Mouse (Mus musculus) forebrain, embryonic 15.5 days (tissue): ENCODE measurements around the gene Pias4. TPM values are rescaled to one million over a fixed set of nuclear protein-coding genes. Genes with fewer than 3 reads are reported as not detected.
A peak's percentile ranks its signal among the peaks of the same experiment; 100 is the strongest.

Experiments
- ATAC-seq: fragments of 200-750 bp; cut with Nextera tagmentation; replicated peaks from 2 replicates; pipeline ENCODE4 v1.8.0; 2017; ENCODE audit warnings: mild to moderate bottlenecking, moderate TSS enrichment, moderate library complexity
- H3K27ac ChIP-seq: fragments of 300-500 bp; sonication (generic); replicated peaks from 2 replicates; pipeline ENCODE4 v1.5.1; 2015; ENCODE audit warnings: mild to moderate bottlenecking, inconsistent platforms
- H3K27me3 ChIP-seq: fragments of 300-500 bp; sonication (generic); 2 replicates; pipeline ENCODE4 v1.6.1; 2015; ENCODE audit warnings: inconsistent platforms
- H3K36me3 ChIP-seq: fragments of 300-500 bp; sonication (generic); 2 replicates; pipeline ENCODE4 v1.6.1; 2015; ENCODE audit warnings: mild to moderate bottlenecking, inconsistent platforms
- H3K4me1 ChIP-seq: fragments of 300-500 bp; sonication (generic); 2 replicates; pipeline ENCODE4 v1.6.1; 2015; ENCODE audit warnings: inconsistent platforms
- H3K4me2 ChIP-seq: fragments of 300-500 bp; sonication (generic); replicated peaks from 2 replicates; pipeline ENCODE4 v1.6.1; 2015; ENCODE audit warnings: mild to moderate bottlenecking, inconsistent platforms
- H3K4me3 ChIP-seq: fragments of 300-500 bp; sonication (generic); 2 replicates; pipeline ENCODE4 v1.5.1; 2015; ENCODE audit warnings: mild to moderate bottlenecking, inconsistent platforms
- H3K9ac ChIP-seq: fragments of 300-500 bp; sonication (generic); replicated peaks from 2 replicates; pipeline ENCODE4 v1.6.1; 2015; ENCODE audit warnings: mild to moderate bottlenecking, inconsistent platforms
- H3K9me3 ChIP-seq: fragments of 300-500 bp; sonication (generic); 2 replicates; pipeline ENCODE4 v1.6.1; 2016; ENCODE audit warnings: inconsistent platforms
- WGBS: fragments of 180-500 bp; shearing (Covaris S2); methylation state at CpG from one replicate; pipeline ENCODE4 v1.1.7; 2015; ENCODE audit warnings: mixed read lengths; 5-methylcytosine and 5-hydroxymethylcytosine counted together
- polyA plus RNA-seq: library from polyadenylated mRNA; unstranded; fragments of >200 nt; fragmentation: Nextera tagmentation; extraction: Ambion mirVana; gene quantifications from 2 replicates; pipeline ENCODE4 v1.2.1, GENCODE M21; 2015

Gene Pias4
- polyA plus RNA-seq, 1 experiment from 2014 or later, result 54.9 TPM

- Histone ChIP-seq H3K4me3 (no peak overlapping the region), H3K9me3 (no peaks in the 10 kb centered on the region), H3K4me2 (no peak overlapping the region; the same call in 1 of the 2 replicates), H3K36me3 (peaks cover 22% of the 10 kb centered on the region), H3K27me3 (0 out of 2 replicates have a peak, but pooled peaks cover under 1% of the 10 kb centered on the region), H3K4me1 (peaks cover 53% of the 10 kb centered on the region), H3K27ac (no peak overlapping the region), H3K9ac (0 out of 2 replicates have a peak overlapping the region, but pooled peaks have one; percentile 2)
- ATAC-seq, result no peak
- 75% methylated on average over 10 of the region's 10 CpGs for WGBS
These were observed 26.8 kb downstream of the Pias4 start for GRCm38 (mm10) chr10:81140717-81141454.

- Histone ChIP-seq H3K36me3 (peaks cover 15% of the 10 kb centered on the region), H3K4me1 (peaks cover 62% of the 10 kb centered on the region), H3K4me2 (no peak overlapping the region), H3K4me3 (0 out of 2 replicates have a peak overlapping the region, but pooled peaks have one; percentile 91), H3K9ac (no peak overlapping the region), H3K9me3 (no peaks in the 10 kb centered on the region), H3K27me3 (peaks cover 9% of the 10 kb centered on the region), H3K27ac (0 out of 2 replicates have a peak overlapping the region, but pooled peaks have one; percentile 9)
- 62% methylated on average over 8 of the region's 8 CpGs for WGBS
- ATAC-seq, result no peak
These were observed 27.7 kb downstream of the Pias4 start for GRCm38 (mm10) chr10:81140005-81140404.

- Histone ChIP-seq H3K9me3 (no peaks in the 10 kb centered on the region), H3K36me3 (peaks cover 10% of the 10 kb centered on the region), H3K27ac (0 out of 2 replicates have a peak overlapping the region, but pooled peaks have one; percentile 9), H3K4me2 (0 out of 2 replicates have a peak overlapping the region, but pooled peaks have one; percentile 89), H3K27me3 (peaks cover 14% of the 10 kb centered on the region), H3K4me3 (0 out of 2 replicates have a peak overlapping the region, but pooled peaks have one; percentile 91), H3K9ac (no peak overlapping the region), H3K4me1 (peaks cover 64% of the 10 kb centered on the region)
- ATAC-seq, result no peak
- WGBS, result 81% methylated on average over 4 of the region's 4 CpGs
These were observed 28.2 kb downstream of the Pias4 start for GRCm38 (mm10) chr10:81139529-81139846.

GRCm38 (mm10) chr10:81138821-81139528, 28.7 kb downstream of the Pias4 start:
- H3K27me3 ChIP-seq, result peaks cover 19% of the 10 kb centered on the region
- H3K9me3 ChIP-seq, result no peaks in the 10 kb centered on the region
- H3K36me3 ChIP-seq, result peaks cover 5% of the 10 kb centered on the region
- H3K4me1 ChIP-seq, result peaks cover 64% of the 10 kb centered on the region
- peak overlapping the region; percentile 76 for H3K9ac ChIP-seq
- no peak for ATAC-seq
- WGBS, result 60% methylated on average over 11 of the region's 11 CpGs
- H3K27ac ChIP-seq, result peak overlapping the region; percentile 84; the same call in 1 of the 2 replicates
- H3K4me2 ChIP-seq, result peak overlapping the region; percentile 89
- peak overlapping the region; percentile 91 for H3K4me3 ChIP-seq

GRCm38 (mm10) chr10:81138131-81138782, 29.5 kb downstream of the Pias4 start:
- ATAC-seq, result no peak
- Histone ChIP-seq H3K9me3 (no peaks in the 10 kb centered on the region), H3K4me1 (peaks cover 64% of the 10 kb centered on the region), H3K4me3 (peak overlapping the region; percentile 91), H3K27ac (peak overlapping the region; percentile 84), H3K9ac (peak overlapping the region; percentile 76), H3K36me3 (no peaks in the 10 kb centered on the region), H3K4me2 (peak overlapping the region; percentile 89), H3K27me3 (peaks cover 27% of the 10 kb centered on the region)
- WGBS, result under 1% methylated on average over 24 of the region's 24 CpGs

GRCm38 (mm10) chr10:81137252-81138130, 30.2 kb downstream of the Pias4 start:
- Histone ChIP-seq H3K4me1 (peaks cover 58% of the 10 kb centered on the region), H3K36me3 (no peaks in the 10 kb centered on the region), H3K9me3 (no peaks in the 10 kb centered on the region), H3K9ac (peak overlapping the region; percentile 76), H3K4me2 (peak overlapping the region; percentile 89), H3K27ac (peak overlapping the region; percentile 98), H3K4me3 (peak overlapping the region; percentile 91), H3K27me3 (peaks cover 33% of the 10 kb centered on the region)
- under 1% methylated on average over 83 of the region's 89 CpGs for WGBS
- ATAC-seq, result peak; percentile 93

GRCm38 (mm10) chr10:81136706-81137231, 31.0 kb downstream of the Pias4 start:
- Histone ChIP-seq H3K9me3 (no peaks in the 10 kb centered on the region), H3K4me2 (peak overlapping the region; percentile 93), H3K4me3 (peak overlapping the region; percentile 91), H3K4me1 (peaks cover 53% of the 10 kb centered on the region), H3K9ac (peak overlapping the region; percentile 97), H3K36me3 (no peaks in the 10 kb centered on the region), H3K27me3 (peaks cover 36% of the 10 kb centered on the region), H3K27ac (peak overlapping the region; percentile 98)
- peak; percentile 61 for ATAC-seq
- WGBS, result 0% methylated on average over 36 of the region's 50 CpGs

GRCm38 (mm10) chr10:81135831-81136705, 31.7 kb downstream of the Pias4 start:
- Histone ChIP-seq H3K4me3 (peak overlapping the region; percentile 91), H3K27ac (peak overlapping the region; percentile 98), H3K27me3 (peaks cover 36% of the 10 kb centered on the region), H3K36me3 (no peaks in the 10 kb centered on the region), H3K9ac (peak overlapping the region; percentile 97), H3K4me1 (peaks cover 46% of the 10 kb centered on the region), H3K4me2 (peak overlapping the region; percentile 93), H3K9me3 (no peaks in the 10 kb centered on the region)
- peak; percentile 21; the same call in 1 of the 2 replicates for ATAC-seq
- WGBS, result under 1% methylated on average over 79 of the region's 86 CpGs

- H3K27me3 ChIP-seq, result peaks cover 36% of the 10 kb centered on the region
- H3K4me1 ChIP-seq, result peaks cover 36% of the 10 kb centered on the region
- no peaks in the 10 kb centered on the region for H3K9me3 ChIP-seq
- peak within 1 kb of the TSS; percentile 97 for H3K9ac ChIP-seq
- H3K27ac ChIP-seq, result peak within 1 kb of the TSS; percentile 98
- peak within 1 kb of the TSS; percentile 91 for H3K4me3 ChIP-seq
- no peak for ATAC-seq
- no peaks in the 10 kb centered on the region for H3K36me3 ChIP-seq
- peak within 1 kb of the TSS; percentile 93 for H3K4me2 ChIP-seq
- WGBS, result 2% methylated on average over 40 of the region's 41 CpGs
These were observed 32.6 kb downstream of the Pias4 start, which contains the start of gene Zbtb7a for GRCm38 (mm10) chr10:81134966-81135681. Gene Zbtb7a (plus strand): TSS chr10:81135220.

- H3K9ac ChIP-seq, result no peak overlapping the region
- H3K4me2 ChIP-seq, result no peak overlapping the region
- peaks cover 30% of the 10 kb centered on the region for H3K4me1 ChIP-seq
- H3K9me3 ChIP-seq, result no peaks in the 10 kb centered on the region
- ATAC-seq, result no peak
- no peak overlapping the region for H3K4me3 ChIP-seq
- no peak overlapping the region for H3K27ac ChIP-seq
- 2% methylated on average over 16 of the region's 16 CpGs for WGBS
- no peaks in the 10 kb centered on the region for H3K36me3 ChIP-seq
- peaks cover 42% of the 10 kb centered on the region for H3K27me3 ChIP-seq
These were observed 33.5 kb downstream of the Pias4 start for GRCm38 (mm10) chr10:81134181-81134587.
